Mouse (Mus musculus) neural tube, embryonic 14.5 days (tissue): ENCODE results near the gene Xdh. TPM values are rescaled to one million over a fixed set of nuclear protein-coding genes. Genes with fewer than 3 reads are reported as not detected.

ENCODE experiments used
- ATAC-seq: fragments of 200-750 bp; cut with Nextera tagmentation; 2 replicates; pipeline ENCODE4 v1.8.0; 2017; ENCODE audit warnings: low read depth, mild to moderate bottlenecking, moderate TSS enrichment, moderate library complexity
- H3K27ac ChIP-seq: fragments of 300-500 bp; sonication (generic); 2 replicates; pipeline ENCODE4 v1.5.1; 2014; ENCODE audit warnings: low read depth, mild to moderate bottlenecking, control low read depth, low read length, moderate library complexity, mixed read lengths
- H3K27me3 ChIP-seq: fragments of 300-500 bp; sonication (generic); 2 replicates; pipeline ENCODE4 v1.6.1; 2014; ENCODE audit warnings: low read length; ENCODE audit not compliant: control insufficient read depth, insufficient read depth
- H3K36me3 ChIP-seq: fragments of 300-500 bp; sonication (generic); 2 replicates; pipeline ENCODE4 v1.6.1; 2014; ENCODE audit warnings: low read length, mixed read lengths; ENCODE audit not compliant: control insufficient read depth, insufficient read depth
- H3K4me1 ChIP-seq: fragments of 300-500 bp; sonication (generic); 2 replicates; pipeline ENCODE4 v1.6.1; 2014; ENCODE audit warnings: low read length; ENCODE audit not compliant: control insufficient read depth, insufficient read depth
- H3K4me2 ChIP-seq: fragments of 300-500 bp; sonication (generic); 2 replicates; pipeline ENCODE4 v1.6.1; 2014; ENCODE audit warnings: mild to moderate bottlenecking, low read depth, low read length, control low read depth
- H3K4me3 ChIP-seq: fragments of 300-500 bp; sonication (generic); 2 replicates; pipeline ENCODE4 v1.5.1; 2014; ENCODE audit warnings: low read depth, low read length, control low read depth, mixed read lengths
- H3K9ac ChIP-seq: fragments of 300-500 bp; sonication (generic); replicated peaks from 2 replicates; pipeline ENCODE4 v1.6.1; 2014; ENCODE audit warnings: low read depth, mild to moderate bottlenecking, control low read depth, low read length, mixed read lengths
- H3K9me3 ChIP-seq: fragments of 300-500 bp; sonication (generic); 2 replicates; pipeline ENCODE4 v1.6.1; 2016; ENCODE audit warnings: low read length; ENCODE audit not compliant: control insufficient read depth
- WGBS: fragments of 180-500 bp; shearing (Covaris S2); extraction: QIAGEN DNeasy Blood & Tissue Kit; methylation state at CpG from one replicate; pipeline ENCODE4 v1.1.7; 2014; 5-methylcytosine and 5-hydroxymethylcytosine counted together
- polyA plus RNA-seq: library from polyadenylated mRNA; unstranded; fragments of >200 nt; fragmentation: Nextera tagmentation; extraction: Ambion mirVana; gene quantifications from 2 replicates; pipeline ENCODE4 v1.2.1, GENCODE M21; 2014

Xdh gene
- polyA plus RNA-seq, 1 experiment from 2014 or later = 0.42 TPM

- Histone ChIP-seq H3K36me3 (no peaks in the 10 kb centered on the region), H3K4me2 (no peak overlapping the region), H3K27ac (no peak overlapping the region), H3K4me3 (no peak overlapping the region), H3K27me3 (no peaks in the 10 kb centered on the region), H3K9ac (no peak overlapping the region), H3K4me1 (peaks cover 3% of the 10 kb centered on the region; the same call in 1 of the 2 replicates), H3K9me3 (no peaks in the 10 kb centered on the region)
- WGBS = 79% methylated on average over 6 of the region's 6 CpGs
- ATAC-seq = no peak
Measured at GRCm38 (mm10) chr17:73881295-73881694, 68.7 kb downstream of the Xdh start.

- no peak overlapping the region for H3K27ac ChIP-seq
- no peak overlapping the region for H3K4me3 ChIP-seq
- H3K4me2 ChIP-seq = no peak overlapping the region
- no peaks in the 10 kb centered on the region for H3K27me3 ChIP-seq
- H3K9ac ChIP-seq = no peak overlapping the region
- H3K36me3 ChIP-seq = no peaks in the 10 kb centered on the region
- peaks cover 3% of the 10 kb centered on the region; the same call in 1 of the 2 replicates for H3K4me1 ChIP-seq
- WGBS = 84% methylated on average over 6 of the region's 6 CpGs
- no peak for ATAC-seq
- no peaks in the 10 kb centered on the region for H3K9me3 ChIP-seq
Measured at GRCm38 (mm10) chr17:73880286-73880685, 69.7 kb downstream of the Xdh start.

GRCm38 (mm10) chr17:73879262-73879916 is 70.6 kb downstream of the Xdh start:
- H3K9ac ChIP-seq = no peak overlapping the region
- H3K4me2 ChIP-seq = no peak overlapping the region
- ATAC-seq = no peak
- 87% methylated on average over 10 of the region's 10 CpGs for WGBS
- H3K27me3 ChIP-seq = no peaks in the 10 kb centered on the region
- no peak overlapping the region for H3K4me3 ChIP-seq
- peaks cover 3% of the 10 kb centered on the region; the same call in 1 of the 2 replicates for H3K4me1 ChIP-seq
- no peaks in the 10 kb centered on the region for H3K36me3 ChIP-seq
- no peaks in the 10 kb centered on the region for H3K9me3 ChIP-seq
- no peak overlapping the region for H3K27ac ChIP-seq

- 90% methylated on average over 7 of the region's 7 CpGs for WGBS
- no peaks in the 10 kb centered on the region for H3K4me1 ChIP-seq
- H3K9me3 ChIP-seq = no peaks in the 10 kb centered on the region
- no peak overlapping the region for H3K4me3 ChIP-seq
- no peaks in the 10 kb centered on the region for H3K36me3 ChIP-seq
- no peak overlapping the region for H3K9ac ChIP-seq
- H3K27me3 ChIP-seq = no peaks in the 10 kb centered on the region
- H3K27ac ChIP-seq = no peak overlapping the region
- no peak for ATAC-seq
- H3K4me2 ChIP-seq = no peak overlapping the region
Measured at GRCm38 (mm10) chr17:73875674-73876073, 74.3 kb downstream of the Xdh start.

- WGBS = 94% methylated on average over 4 of the region's 4 CpGs
Measured at GRCm38 (mm10) chr17:73875268-73875667, 74.7 kb downstream of the Xdh start.

GRCm38 (mm10) chr17:73870956-73871605 is 78.9 kb downstream of the Xdh start:
- Histone ChIP-seq H3K4me2 (no peak overlapping the region), H3K9ac (no peak overlapping the region), H3K9me3 (no peaks in the 10 kb centered on the region), H3K4me3 (no peak overlapping the region), H3K27ac (no peak overlapping the region), H3K36me3 (no peaks in the 10 kb centered on the region), H3K4me1 (no peaks in the 10 kb centered on the region), H3K27me3 (no peaks in the 10 kb centered on the region)
- no peak for ATAC-seq
- WGBS = 94% methylated on average over 14 of the region's 14 CpGs

More at GRCm38 (mm10) chr17:73875268-73875667, 74.7 kb downstream of the Xdh start:
- H3K9ac ChIP-seq = no peak overlapping the region
- no peaks in the 10 kb centered on the region for H3K4me1 ChIP-seq
- H3K9me3 ChIP-seq = no peaks in the 10 kb centered on the region
- H3K36me3 ChIP-seq = no peaks in the 10 kb centered on the region
- ATAC-seq = no peak
- H3K4me2 ChIP-seq = no peak overlapping the region
- no peak overlapping the region for H3K27ac ChIP-seq
- H3K27me3 ChIP-seq = no peaks in the 10 kb centered on the region
- H3K4me3 ChIP-seq = no peak overlapping the region

- Histone ChIP-seq H3K27ac (no peak overlapping the region), H3K36me3 (no peaks in the 10 kb centered on the region), H3K9me3 (no peaks in the 10 kb centered on the region), H3K9ac (no peak overlapping the region), H3K4me1 (no peaks in the 10 kb centered on the region), H3K4me3 (no peak overlapping the region), H3K4me2 (no peak overlapping the region), H3K27me3 (no peaks in the 10 kb centered on the region)
- ATAC-seq = no peak
- 89% methylated on average over 9 of the region's 9 CpGs for WGBS
Measured at GRCm38 (mm10) chr17:73869008-73869685, 80.8 kb downstream of the Xdh start.

- H3K36me3 ChIP-seq = no peaks in the 10 kb centered on the region
- H3K4me3 ChIP-seq = no peak overlapping the region
- no peak overlapping the region for H3K4me2 ChIP-seq
- no peak overlapping the region for H3K27ac ChIP-seq
- WGBS = 80% methylated on average over 4 of the region's 4 CpGs
- ATAC-seq = no peak
- no peaks in the 10 kb centered on the region for H3K4me1 ChIP-seq
- no peaks in the 10 kb centered on the region for H3K27me3 ChIP-seq
- no peaks in the 10 kb centered on the region for H3K9me3 ChIP-seq
- H3K9ac ChIP-seq = no peak overlapping the region
Measured at GRCm38 (mm10) chr17:73853717-73854116, 96.3 kb downstream of the Xdh start.

- Histone ChIP-seq H3K27ac (no peak overlapping the region), H3K4me3 (no peak overlapping the region), H3K27me3 (no peaks in the 10 kb centered on the region), H3K9me3 (no peaks in the 10 kb centered on the region), H3K4me1 (no peaks in the 10 kb centered on the region), H3K36me3 (no peaks in the 10 kb centered on the region), H3K9ac (no peak overlapping the region), H3K4me2 (no peak overlapping the region)
- no peak for ATAC-seq
- WGBS = 91% methylated on average over 11 of the region's 11 CpGs
Measured at GRCm38 (mm10) chr17:73853041-73853440, 97.0 kb downstream of the Xdh start.
